ENCODE assay signal across 8 mouse cellular contexts in the genomic region with DNA sequence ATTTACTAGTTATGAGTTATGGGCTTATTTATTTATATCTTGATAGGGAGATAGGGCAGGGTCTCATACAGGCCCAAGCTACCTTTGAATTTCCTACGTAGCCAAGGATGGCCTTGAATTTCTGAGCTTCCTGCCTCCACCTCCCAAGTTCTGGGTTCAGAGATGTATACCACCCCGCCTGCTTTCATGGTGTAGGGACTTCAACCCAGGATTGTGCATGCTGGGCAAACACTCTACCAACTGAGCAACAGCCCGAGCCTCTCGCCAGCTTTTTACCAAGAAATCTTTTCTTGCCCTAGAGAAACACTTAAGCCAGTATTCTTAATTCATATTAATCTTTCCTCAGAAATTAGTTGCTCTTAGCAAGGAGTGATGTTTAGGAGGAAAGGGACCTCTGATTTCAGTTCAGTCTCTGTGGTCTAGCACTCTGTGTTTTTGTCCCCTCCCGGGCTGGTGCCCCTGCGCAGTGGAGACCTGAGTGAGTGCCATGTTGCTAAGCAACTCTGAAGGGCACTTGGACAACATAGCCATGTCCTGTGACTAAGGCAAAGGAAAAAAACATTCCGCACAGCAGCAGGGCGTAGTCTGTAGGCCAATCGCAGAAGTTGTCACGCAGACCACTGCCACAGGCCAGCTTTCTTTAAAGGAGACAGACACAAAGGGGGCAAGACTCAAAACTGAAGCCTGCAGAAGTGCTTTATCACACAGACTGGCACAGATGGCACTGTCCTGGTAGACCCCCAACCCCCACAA.
DNase-seq lines count a peak whose midpoint lies in the region; ATAC-seq and TF ChIP-seq lines count a peak whose summit lies in the region.

No protein-coding gene starts in this region.

- no peaks in the 10 kb centered on the region for H3K4me1 ChIP-seq in lung, embryonic 14.5 days (ENCODE audit: insufficient read depth)

- ATAC-seq in lung, embryonic 14.5 days (ENCODE audit: insufficient read depth) = peak; percentile 99

- DNase-seq in adrenal gland, postnatal 10 days = peak; percentile 40
- DNase-seq in cerebellum, adult 9-10 months = peak; percentile 20
- peak; percentile 62 to 77 for DNase-seq in heart, adult 18-20 months
- DNase-seq in kidney, adult 8-10 months = peak; percentile 9 to 54
- DNase-seq in lung, embryonic 14.5 days = peak; percentile 71
- peak; percentile 12 for DNase-seq in right cerebral cortex, postnatal 14 days
- DNase-seq in thymus, adult 18-20 months = no peak
- no peak for DNase-seq in spleen, adult 12 weeks (ENCODE audit: low spot score)

- H3K9me3 ChIP-seq in lung, embryonic 14.5 days (ENCODE audit: low read depth, low read length) = no peaks in the 10 kb centered on the region

- no peak overlapping the region for H3K4me2 ChIP-seq in lung, embryonic 14.5 days

- H3K27ac ChIP-seq in lung, embryonic 14.5 days (ENCODE audit: low read depth) = no peak overlapping the region

- WGBS in lung, embryonic 14.5 days = 66% methylated on average over 10 of the region's 10 CpGs

- no peaks in the 10 kb centered on the region for H3K36me3 ChIP-seq in lung, embryonic 14.5 days (ENCODE audit: insufficient read depth)

- H3K9ac ChIP-seq in lung, embryonic 14.5 days = no peak overlapping the region

- H3K4me3 ChIP-seq in lung, embryonic 14.5 days (ENCODE audit: low read depth, low read length) = no peak overlapping the region

- no peaks in the 10 kb centered on the region for H3K27me3 ChIP-seq in lung, embryonic 14.5 days (ENCODE audit: insufficient read depth, low read length)

- no peak for TF ChIP-seq CTCF in lung, embryonic 14.5 days (IDR thresholded peaks at IDR 0.05; ENCODE audit: low read depth)

Comparison
In these comparisons a context has a peak if more than half of its experiments do, and no peak if none do; other contexts are left out.
1. DNase-seq: peak in adrenal gland, postnatal 10 days (single experiment), cerebellum, adult 9-10 months (single experiment), heart, adult 18-20 months (2 of 2), kidney, adult 8-10 months (2 of 2), lung, embryonic 14.5 days (single experiment) and right cerebral cortex, postnatal 14 days (single experiment); none in thymus, adult 18-20 months (0 of 2) and spleen, adult 12 weeks (single experiment).